9 mouse cellular contexts compared by ENCODE assay signal in the genomic region with DNA sequence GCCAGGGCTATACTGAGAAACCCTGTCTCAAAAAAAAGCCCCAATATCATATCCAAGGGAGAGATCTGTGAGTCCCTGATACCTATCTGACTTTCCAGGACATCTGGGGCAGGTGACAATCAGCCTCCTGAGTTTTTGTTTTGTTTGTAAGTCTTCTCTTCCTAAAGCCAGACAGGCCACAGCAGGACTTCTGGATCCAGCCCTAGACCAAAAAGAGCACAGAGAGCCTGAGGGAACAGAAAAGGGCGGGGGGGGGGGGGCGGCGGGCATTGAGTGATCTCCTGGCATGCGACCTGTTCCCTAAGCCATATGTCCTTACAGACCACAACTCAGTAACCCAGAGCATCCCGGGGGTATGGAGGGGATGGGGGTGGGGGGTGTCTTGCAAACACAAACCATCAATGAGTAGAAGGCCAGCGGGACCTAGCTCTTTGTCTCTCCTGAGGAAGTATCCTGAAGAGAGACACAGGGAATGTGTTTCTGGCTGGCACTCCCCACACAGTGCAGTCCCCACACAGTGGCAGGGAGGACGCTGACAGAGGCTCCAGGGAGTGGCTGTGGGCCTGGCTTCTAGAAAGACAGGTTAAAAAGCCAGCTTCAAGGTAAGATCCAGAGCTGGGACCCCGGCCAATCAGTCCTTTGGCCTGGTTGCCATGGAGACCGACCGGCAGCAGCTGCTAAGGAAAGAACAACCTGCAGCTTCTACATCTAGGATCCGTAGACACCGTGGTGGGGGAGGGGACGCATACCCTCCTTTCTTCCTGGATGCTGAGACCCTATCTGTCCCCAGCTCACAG. TPM values are rescaled to one million over a fixed set of nuclear protein-coding genes. Genes with fewer than 3 reads are reported as not detected.
A peak's percentile ranks its signal among the peaks of the same experiment; 100 is the strongest.
DNase-seq lines count a peak whose midpoint lies in the region; ATAC-seq lines count a peak whose summit lies in the region.
"Had no signal": no experiment of that assay in that cellular context is flagged by ENCODE, and none has a peak within 500 bp of the region (broad histone marks: within the 10 kb centered on the region; RNA-seq: fewer than 3 reads in every experiment).

No protein-coding gene starts in this region.

- no peaks in the 10 kb centered on the region for H3K9me3 ChIP-seq in forebrain, embryonic 15.5 days
- no peaks in the 10 kb centered on the region for H3K9me3 ChIP-seq in midbrain, embryonic 11.5 days (ENCODE audit: control insufficient read depth, low read length)
- no peaks in the 10 kb centered on the region for H3K9me3 ChIP-seq in liver, embryonic 11.5 days (ENCODE audit: control insufficient read depth, low read length)
- H3K9me3 ChIP-seq: megakaryocyte, embryonic 14.5 days had no signal

- H3K4me1 ChIP-seq in forebrain, embryonic 15.5 days, result peaks cover 46% of the 10 kb centered on the region
- peaks cover 25% of the 10 kb centered on the region for H3K4me1 ChIP-seq in midbrain, embryonic 11.5 days (ENCODE audit: control insufficient read depth, insufficient read depth, low read length)
- H3K4me1 ChIP-seq in liver, embryonic 11.5 days (replicated peaks; ENCODE audit: control insufficient read depth, insufficient read depth, low read length), result peaks cover 5% of the 10 kb centered on the region

- 14% methylated on average over 13 of the region's 13 CpGs for WGBS in forebrain, embryonic 15.5 days
- 28% methylated on average over 13 of the region's 13 CpGs for WGBS in midbrain, embryonic 11.5 days
- WGBS in liver, embryonic 11.5 days, result 50% methylated on average over 13 of the region's 13 CpGs

- peak overlapping the region; percentile 15 for H3K4me2 ChIP-seq in forebrain, embryonic 15.5 days (replicated peaks)
- H3K4me2 ChIP-seq in midbrain, embryonic 11.5 days, result peak overlapping the region; percentile 31; the same call in 1 of the 2 replicates
- no peak overlapping the region for H3K4me2 ChIP-seq in liver, embryonic 11.5 days

- no peaks in the 10 kb centered on the region for H3K36me3 ChIP-seq in forebrain, embryonic 15.5 days
- H3K36me3 ChIP-seq in midbrain, embryonic 11.5 days (ENCODE audit: control insufficient read depth, insufficient read depth, low read length), result no peaks in the 10 kb centered on the region
- no peaks in the 10 kb centered on the region for H3K36me3 ChIP-seq in liver, embryonic 11.5 days (ENCODE audit: control insufficient read depth, insufficient read depth, low read length)

- no peak overlapping the region for H3K4me3 ChIP-seq in forebrain, embryonic 15.5 days
- H3K4me3 ChIP-seq in midbrain, embryonic 11.5 days (ENCODE audit: low read depth, low read length), result no peak overlapping the region
- no peak overlapping the region for H3K4me3 ChIP-seq in liver, embryonic 11.5 days (ENCODE audit: low read depth, low read length)
- H3K4me3 ChIP-seq: megakaryocyte, embryonic 14.5 days had no signal

- H3K27ac ChIP-seq in forebrain, embryonic 15.5 days (replicated peaks), result peak overlapping the region; percentile 91
- peak overlapping the region; percentile 91 for H3K27ac ChIP-seq in midbrain, embryonic 11.5 days (ENCODE audit: low read depth, low read length)
- H3K27ac ChIP-seq in liver, embryonic 11.5 days (ENCODE audit: low read depth, low read length), result no peak overlapping the region

- H3K27me3 ChIP-seq in forebrain, embryonic 15.5 days, result 0 out of 2 replicates have a peak, but pooled peaks cover 3% of the 10 kb centered on the region
- H3K27me3 ChIP-seq in midbrain, embryonic 11.5 days (ENCODE audit: control insufficient read depth, insufficient read depth, low read length), result no peaks in the 10 kb centered on the region
- peaks cover 15% of the 10 kb centered on the region for H3K27me3 ChIP-seq in liver, embryonic 11.5 days (replicated peaks; ENCODE audit: control insufficient read depth, insufficient read depth, low read length)

- intact Hi-C loops in heart, postnatal 25 days (cut with DNase I), result no loop called here

- ATAC-seq in forebrain, embryonic 15.5 days (replicated peaks), result peak; percentile 71
- peak; percentile 58 for ATAC-seq in midbrain, embryonic 11.5 days (ENCODE audit: low FRiP score)
- ATAC-seq in liver, embryonic 11.5 days (replicated peaks; ENCODE audit: low FRiP score), result no peak

- peak overlapping the region; percentile 33 for H3K9ac ChIP-seq in forebrain, embryonic 15.5 days (replicated peaks)
- H3K9ac ChIP-seq in midbrain, embryonic 11.5 days (ENCODE audit: low read length), result peak overlapping the region; percentile 51
- H3K9ac ChIP-seq in liver, embryonic 11.5 days (ENCODE audit: low read depth, low read length), result no peak overlapping the region

- DNase-seq in embryo, embryonic 11 days, result peak; percentile 73
- DNase-seq in embryo, embryonic 9.5 days (ENCODE audit: extremely low spot score), result no peak
- DNase-seq in brain, adult 2 months (ENCODE audit: low read depth, low spot score), result peak; percentile 86
- peak; percentile 93 for DNase-seq in midbrain, embryonic 11.5 days (ENCODE audit: low spot score, missing footprints)
- no peak for DNase-seq in heart, postnatal 25 days (ENCODE audit: low spot score)
- DNase-seq in lung, postnatal 14 days, result no peak
- no peak for DNase-seq in liver, embryonic 11.5 days (ENCODE audit: low spot score)

RNA-seq across cellular contexts. Expression of a gene that starts 18.3 kb away (rescaled TPM):
- 7,875 and 7,989 TPM in 2 replicates for polyA plus RNA-seq in forebrain, embryonic 15.5 days (2015; fragmentation: Nextera tagmentation; extraction: Ambion mirVana)
- 4,454 and 4,703 TPM in 2 replicates for polyA plus RNA-seq in midbrain, embryonic 11.5 days (2014; fragmentation: Nextera tagmentation; extraction: Ambion mirVana)
- 10 to 100 TPM; 24.5 to 26.4 TPM for total RNA-seq in heart, postnatal 25 days (2021)
- 896 and 908 TPM in 2 replicates for polyA plus RNA-seq in liver, embryonic 11.5 days (2014; fragmentation: Nextera tagmentation; extraction: Ambion mirVana)

RNA-seq across cellular contexts. Expression of a gene that starts 46.7 kb away (rescaled TPM):
- 10.8 and 12.3 TPM in 2 replicates for polyA plus RNA-seq in forebrain, embryonic 15.5 days (2015; fragmentation: Nextera tagmentation; extraction: Ambion mirVana)
- polyA plus RNA-seq in midbrain, embryonic 11.5 days (2014; fragmentation: Nextera tagmentation; extraction: Ambion mirVana), result 1.3 and 1.4 TPM in 2 replicates
- 10 to 100 TPM; 16.9 to 17.4 TPM for total RNA-seq in heart, postnatal 25 days (2021)
- polyA plus RNA-seq in liver, embryonic 11.5 days (2014; fragmentation: Nextera tagmentation; extraction: Ambion mirVana), result 2.5 and 3.0 TPM in 2 replicates

RNA-seq across cellular contexts. Expression of a gene that starts 53.7 kb away (rescaled TPM):
- 7.7 TPM in 2 replicates for polyA plus RNA-seq in forebrain, embryonic 15.5 days (2015; fragmentation: Nextera tagmentation; extraction: Ambion mirVana)
- polyA plus RNA-seq in midbrain, embryonic 11.5 days (2014; fragmentation: Nextera tagmentation; extraction: Ambion mirVana), result 8.8 and 10.0 TPM in 2 replicates
- total RNA-seq in heart, postnatal 25 days (2021), result 1 to 10 TPM; 7.6 to 9.2 TPM
- polyA plus RNA-seq in liver, embryonic 11.5 days (2014; fragmentation: Nextera tagmentation; extraction: Ambion mirVana), result 7.9 and 8.5 TPM in 2 replicates

Comparison
In these comparisons a context has a peak if more than half of its experiments do, and no peak if none do; other contexts are left out.
1. DNase-seq: peak in embryo, embryonic 11 days (single experiment), brain, adult 2 months (single experiment) and midbrain, embryonic 11.5 days (single experiment); none in embryo, embryonic 9.5 days (single experiment), heart, postnatal 25 days (single experiment), lung, postnatal 14 days (single experiment) and liver, embryonic 11.5 days (single experiment).